Mouse (Mus musculus): ENCODE data around the gene Gm4559. TPM values are rescaled to one million over a fixed set of nuclear protein-coding genes. Genes with fewer than 3 reads are reported as not detected.
"Not testable (repeated sequence)": the region's sequence is repeated elsewhere in the genome, so short reads cannot be mapped to it uniquely, and the experiment has no call there.

Gm4559 gene
- polyA plus RNA-seq, 1 experiment = not detected

- Histone ChIP-seq H3K27me3 (replicated peaks) (peaks cover 39% of the 10 kb centered on the region), H3K4me1 (no peaks in the 10 kb centered on the region; the same call in 1 of the 2 replicates), H3K36me3 (replicated peaks; ENCODE audit: low read length) (no peaks in the 10 kb centered on the region), H3K9me3 (no peaks in the 10 kb centered on the region), H3K4me3 (replicated peaks) (no peak overlapping the region)
- no peak for TF ChIP-seq FLI1 (IDR thresholded peaks at IDR 0.05; ENCODE audit: low read length)
- no peak for TF ChIP-seq GATA1 (IDR thresholded peaks at IDR 0.05; ENCODE audit: borderline replicate concordance, low read length)
These were observed 18.6 kb downstream of the Gm4559 start for GRCm38 (mm10) chr7:142255517-142255916.

GRCm38 (mm10) chr7:142249824-142250223 is 24.3 kb downstream of the Gm4559 start:
- Histone ChIP-seq H3K27me3 (replicated peaks) (peaks cover 48% of the 10 kb centered on the region), H3K36me3 (replicated peaks; ENCODE audit: low read length) (no peaks in the 10 kb centered on the region), H3K4me1 (peaks cover 21% of the 10 kb centered on the region), H3K4me3 (replicated peaks) (no peak overlapping the region), H3K9me3 (no peaks in the 10 kb centered on the region)
- no peak for TF ChIP-seq GATA1 (IDR thresholded peaks at IDR 0.05; ENCODE audit: borderline replicate concordance, low read length)
- no peak for TF ChIP-seq FLI1 (IDR thresholded peaks at IDR 0.05; ENCODE audit: low read length)

- Histone ChIP-seq H3K27me3 (replicated peaks) (peaks cover 47% of the 10 kb centered on the region), H3K4me1 (no peaks in the 10 kb centered on the region), H3K9me3 (peaks cover 22% of the 10 kb centered on the region), H3K36me3 (replicated peaks; ENCODE audit: low read length) (no peaks in the 10 kb centered on the region), H3K4me3 (replicated peaks) (no peak within 1 kb of the TSS)
- TF ChIP-seq GATA1 (IDR thresholded peaks at IDR 0.05; ENCODE audit: borderline replicate concordance, low read length) (no peak), FLI1 (IDR thresholded peaks at IDR 0.05; ENCODE audit: low read length) (no peak)
These were observed 33.2 kb downstream of the Gm4559 start, which contains the start of gene Gm40460 for GRCm38 (mm10) chr7:142240978-142241377. TSS of gene Gm40460 (minus strand) at chr7:142241078.

- Histone ChIP-seq H3K4me1 (no peaks in the 10 kb centered on the region), H3K4me3 (replicated peaks) (no peak overlapping the region), H3K9me3 (peaks cover 26% of the 10 kb centered on the region), H3K27me3 (replicated peaks) (peaks cover 24% of the 10 kb centered on the region), H3K36me3 (replicated peaks; ENCODE audit: low read length) (no peaks in the 10 kb centered on the region)
- TF ChIP-seq FLI1 (IDR thresholded peaks at IDR 0.05; ENCODE audit: low read length) (no peak), GATA1 (IDR thresholded peaks at IDR 0.05; ENCODE audit: borderline replicate concordance, low read length) (no peak)
These were observed 42.6 kb downstream of the Gm4559 start for GRCm38 (mm10) chr7:142231540-142231939.

- H3K27me3 ChIP-seq (replicated peaks) = peaks cover 26% of the 10 kb centered on the region
- H3K36me3 ChIP-seq (replicated peaks; ENCODE audit: low read length); H3K4me3 ChIP-seq (replicated peaks); H3K9me3 ChIP-seq; H3K4me1 ChIP-seq: not testable (repeated sequence)
These were observed 44.3 kb downstream of the Gm4559 start, which contains the start of gene Krtap5-5 for GRCm38 (mm10) chr7:142229871-142230270. TSS of gene Krtap5-5 (minus strand) at chr7:142229971.

- peaks cover 24% of the 10 kb centered on the region for H3K27me3 ChIP-seq (replicated peaks)
- H3K9me3 ChIP-seq = peaks cover 29% of the 10 kb centered on the region
- TF ChIP-seq GATA1 (IDR thresholded peaks at IDR 0.05; ENCODE audit: borderline replicate concordance, low read length) (no peak), FLI1 (IDR thresholded peaks at IDR 0.05; ENCODE audit: low read length) (no peak)
- H3K36me3 ChIP-seq (replicated peaks; ENCODE audit: low read length) = no peaks in the 10 kb centered on the region
- H3K4me3 ChIP-seq (replicated peaks) = no peak overlapping the region
- H3K4me1 ChIP-seq = no peaks in the 10 kb centered on the region
These were observed 49.6 kb downstream of the Gm4559 start for GRCm38 (mm10) chr7:142224518-142224917.

Other genes starting within 250 kb of the Gm4559 start
- 69.4 and 73.5 TPM in 2 replicates for gene Mob2, start 213.3 kb downstream of the Gm4559 start, polyA plus RNA-seq (2012; ENCODE audit: insufficient read depth, low replicate concordance)
- 0.07 and 3.6 TPM in 2 replicates for gene Dusp8, start 178.5 kb downstream of the Gm4559 start, polyA plus RNA-seq (2012; ENCODE audit: insufficient read depth, low replicate concordance)
- gene Gm45618, start 153.6 kb downstream of the Gm4559 start, polyA plus RNA-seq (2012; ENCODE audit: insufficient read depth, low replicate concordance) = not detected in 2 replicates
- gene Gm39115, start 138.3 kb downstream of the Gm4559 start, polyA plus RNA-seq (2012; ENCODE audit: insufficient read depth, low replicate concordance) = not detected in 2 replicates
- not detected in 2 replicates for gene Gm45337, start 129.8 kb downstream of the Gm4559 start, polyA plus RNA-seq (2012; ENCODE audit: insufficient read depth, low replicate concordance)
- gene Gm29735, start 117.2 kb downstream of the Gm4559 start, polyA plus RNA-seq (2012; ENCODE audit: insufficient read depth, low replicate concordance) = not detected in 2 replicates
- not detected in 2 replicates for gene Gm4553, start 108.6 kb downstream of the Gm4559 start, polyA plus RNA-seq (2012; ENCODE audit: insufficient read depth, low replicate concordance)
- not detected in 2 replicates for gene Krtap5-2, start 98.4 kb downstream of the Gm4559 start, polyA plus RNA-seq (2012; ENCODE audit: insufficient read depth, low replicate concordance)
- gene Gm10153, start 84.0 kb downstream of the Gm4559 start, polyA plus RNA-seq (2012; ENCODE audit: insufficient read depth, low replicate concordance) = not detected in 2 replicates
- not detected in 2 replicates for gene Krtap5-3, start 73.0 kb downstream of the Gm4559 start, polyA plus RNA-seq (2012; ENCODE audit: insufficient read depth, low replicate concordance)
- gene Gm7579, start 62.5 kb downstream of the Gm4559 start, polyA plus RNA-seq (2012; ENCODE audit: insufficient read depth, low replicate concordance) = not detected in 2 replicates
- gene Krtap5-5, start 44.4 kb downstream of the Gm4559 start, polyA plus RNA-seq (2012; ENCODE audit: insufficient read depth, low replicate concordance) = not detected in 2 replicates
- gene Gm40460, start 33.3 kb downstream of the Gm4559 start, polyA plus RNA-seq (2012; ENCODE audit: insufficient read depth, low replicate concordance) = not detected in 2 replicates
- not detected in 2 replicates for gene Gm2431, start 16.0 kb downstream of the Gm4559 start, polyA plus RNA-seq (2012; ENCODE audit: insufficient read depth, low replicate concordance)
- not detected in 2 replicates for gene Krtap5-1, start 22.8 kb upstream of the Gm4559 start, polyA plus RNA-seq (2012; ENCODE audit: insufficient read depth, low replicate concordance)
- not detected in 2 replicates for gene Krtap5-4, start 29.2 kb upstream of the Gm4559 start, polyA plus RNA-seq (2012; ENCODE audit: insufficient read depth, low replicate concordance)
- 3.4 and 19.5 TPM in 2 replicates for gene Ifitm10, start 99.4 kb upstream of the Gm4559 start, polyA plus RNA-seq (2012; ENCODE audit: insufficient read depth, low replicate concordance)
- 14.0 and 303 TPM in 2 replicates for gene Gm49369, start 108.3 kb upstream of the Gm4559 start, polyA plus RNA-seq (2012; ENCODE audit: insufficient read depth, low replicate concordance)
- gene Ctsd, start 113.7 kb upstream of the Gm4559 start, polyA plus RNA-seq (2012; ENCODE audit: insufficient read depth, low replicate concordance) = 432 and 816 TPM in 2 replicates
- 3.4 TPM in 1 of 2 replicates, not detected in the other for gene Syt8, start 160.5 kb upstream of the Gm4559 start, polyA plus RNA-seq (2012; ENCODE audit: insufficient read depth, low replicate concordance)
- gene Tnni2, start 167.4 kb upstream of the Gm4559 start, polyA plus RNA-seq (2012; ENCODE audit: insufficient read depth, low replicate concordance) = 3.4 TPM in 1 of 2 replicates, not detected in the other
- 10.1 and 33.2 TPM in 2 replicates for gene Lsp1, start 186.4 kb upstream of the Gm4559 start, polyA plus RNA-seq (2012; ENCODE audit: insufficient read depth, low replicate concordance)
- 16.2 TPM in 1 of 2 replicates, not detected in the other for gene Tnnt3, start 224.5 kb upstream of the Gm4559 start, polyA plus RNA-seq (2012; ENCODE audit: insufficient read depth, low replicate concordance)

Data from megakaryocyte, embryonic 14.5 days (primary cell).